Mouse (Mus musculus) left cerebral cortex, adult 2 months (tissue): ENCODE measurements around the gene Podnl1. TPM values are rescaled to one million over a fixed set of nuclear protein-coding genes. Genes with fewer than 3 reads are reported as not detected.

Experiments used
- DNase-seq, 2 experiments: peaks; one replicate each; pipeline ENCODE4 v3.0.0; 2021 to 2022; ENCODE audit warnings: low spot score in 2 of 2, mixed read lengths in 1 of 2; ENCODE audit errors: extremely low spot score in 1 of 2
- H3K27ac ChIP-seq: fragments of 200-600 bp; 2 replicates; pipeline ENCODE4 v1.8.1; 2022
- H3K4me3 ChIP-seq: fragments of 200-600 bp; 2 replicates; pipeline ENCODE4 v1.8.1; 2022
- CTCF ChIP-seq: fragments of 200-600 bp; IDR thresholded peaks from 2 replicates; pipeline ENCODE4 v1.8.1; 2022; ENCODE audit warnings: antibody characterized with exemption, mild to moderate bottlenecking, moderate library complexity
- intact Hi-C: fragments of 180-260 bp; cut with DNase I; formaldehyde crosslinking; loops from one replicate; pipeline ENCODE4 v1.15.1; 2025
- microRNA-seq, 2 experiments: library from miRNA; unstranded; fragments of <30 nt; microRNA quantifications; one replicate each; pipeline ENCODE4 v1.2.0; 2021
- total RNA-seq, 2 experiments: library from RNA; stranded (reverse); gene quantifications; 2 replicates each; pipeline ENCODE4 v1.2.3; 2021

Podnl1 gene
- total RNA-seq, 2 experiments from 2014 or later = not detected

- DNase-seq = no peak
- intact Hi-C loops = no loop called here
- TF ChIP-seq CTCF = no peak
- no peak overlapping the region for H3K27ac ChIP-seq
- no peak overlapping the region for H3K4me3 ChIP-seq
These were observed 52.8 kb downstream of the Podnl1 start for GRCm38 (mm10) chr8:84178592-84178991.

GRCm38 (mm10) chr8:84179946-84180345 is 54.2 kb downstream of the Podnl1 start:
- Histone ChIP-seq H3K27ac (no peak overlapping the region), H3K4me3 (no peak overlapping the region)
- intact Hi-C loops = no loop called here
- no peak for DNase-seq
- TF ChIP-seq CTCF = no peak

GRCm38 (mm10) chr8:84180530-84181190 is 54.9 kb downstream of the Podnl1 start:
- no peak for DNase-seq
- intact Hi-C loops = no loop called here
- no peak for TF ChIP-seq CTCF
- Histone ChIP-seq H3K4me3 (no peak overlapping the region), H3K27ac (no peak overlapping the region)

Small RNA genes lying within 50 kb of the gene (microRNA-seq; reads per million reads assigned to microRNA genes)
- gene Gm25110 = 0 reads per million in 2 experiments
- gene Mir181c = 1,433 to 1,451 reads per million in 2 experiments
- gene Mir181d = 1,781 to 2,136 reads per million in 2 experiments
- gene Mir709 = 0 reads per million in 2 experiments

Other genes with a start within 250 kb of the Podnl1 start
- gene Adgrl1, start 225.9 kb upstream of the Podnl1 start, total RNA-seq = 100 to 1,000 TPM; 397 to 418 TPM
- under 1 TPM; 0.44 to 0.63 TPM for gene Gm10644, start 170.8 kb upstream of the Podnl1 start, total RNA-seq
- under 1 TPM; 0.35 to 0.66 TPM for gene Asf1b, start 170.5 kb upstream of the Podnl1 start, total RNA-seq
- 100 to 1,000 TPM; 236 to 250 TPM for gene Prkaca, start 153.0 kb upstream of the Podnl1 start, total RNA-seq
- gene Samd1, start 128.3 kb upstream of the Podnl1 start, total RNA-seq = 10 to 100 TPM; 39.3 to 43.7 TPM
- under 1 TPM in 1 of 2 experiments, not detected in 1; 0.41 TPM for gene 1700067K01Rik, start 124.5 kb upstream of the Podnl1 start, total RNA-seq
- gene 2210011C24Rik, start 113.8 kb upstream of the Podnl1 start, total RNA-seq = 1 to 10 TPM; 1.0 to 1.3 TPM
- 1 to 10 TPM; 2.2 to 2.7 TPM for gene Palm3, start 104.5 kb upstream of the Podnl1 start, total RNA-seq
- gene Il27ra, start 83.4 kb upstream of the Podnl1 start, total RNA-seq = under 1 TPM; 0.23 to 0.41 TPM
- gene Rln3, start 81.0 kb upstream of the Podnl1 start, total RNA-seq = not detected
- 1 to 10 TPM; 2.8 to 3.5 TPM for gene Gm10643, start 60.9 kb upstream of the Podnl1 start, total RNA-seq
- gene Rfx1, start 59.2 kb upstream of the Podnl1 start, total RNA-seq = 10 to 100 TPM; 27.1 to 30.0 TPM
- gene Dcaf15, start 21.2 kb upstream of the Podnl1 start, total RNA-seq = 10 to 100 TPM; 17.9 to 18.0 TPM
- 10 to 100 TPM; 49.9 to 52.2 TPM for gene Cc2d1a, start 21.9 kb downstream of the Podnl1 start, total RNA-seq
- gene 4930432K21Rik, start 22.0 kb downstream of the Podnl1 start, total RNA-seq = 1 to 10 TPM; 2.0 to 2.8 TPM
- gene Nanos3, start 59.2 kb downstream of the Podnl1 start, total RNA-seq = 1 to 10 TPM; 2.0 to 3.0 TPM
- gene Zswim4, start 111.1 kb downstream of the Podnl1 start, total RNA-seq = 10 to 100 TPM; 15.1 to 17.8 TPM
- gene D8Ertd738e, start 123.7 kb downstream of the Podnl1 start, total RNA-seq = 100 to 1,000 TPM; 124 to 140 TPM
- gene Mri1, start 131.3 kb downstream of the Podnl1 start, total RNA-seq = 10 to 100 TPM; 13.2 to 16.5 TPM
- gene Ccdc130, start 144.4 kb downstream of the Podnl1 start, total RNA-seq = 10 to 100 TPM; 27.7 to 35.5 TPM